Comparison of ENCODE assay signal across 1 mouse cellular context in the genomic region with DNA sequence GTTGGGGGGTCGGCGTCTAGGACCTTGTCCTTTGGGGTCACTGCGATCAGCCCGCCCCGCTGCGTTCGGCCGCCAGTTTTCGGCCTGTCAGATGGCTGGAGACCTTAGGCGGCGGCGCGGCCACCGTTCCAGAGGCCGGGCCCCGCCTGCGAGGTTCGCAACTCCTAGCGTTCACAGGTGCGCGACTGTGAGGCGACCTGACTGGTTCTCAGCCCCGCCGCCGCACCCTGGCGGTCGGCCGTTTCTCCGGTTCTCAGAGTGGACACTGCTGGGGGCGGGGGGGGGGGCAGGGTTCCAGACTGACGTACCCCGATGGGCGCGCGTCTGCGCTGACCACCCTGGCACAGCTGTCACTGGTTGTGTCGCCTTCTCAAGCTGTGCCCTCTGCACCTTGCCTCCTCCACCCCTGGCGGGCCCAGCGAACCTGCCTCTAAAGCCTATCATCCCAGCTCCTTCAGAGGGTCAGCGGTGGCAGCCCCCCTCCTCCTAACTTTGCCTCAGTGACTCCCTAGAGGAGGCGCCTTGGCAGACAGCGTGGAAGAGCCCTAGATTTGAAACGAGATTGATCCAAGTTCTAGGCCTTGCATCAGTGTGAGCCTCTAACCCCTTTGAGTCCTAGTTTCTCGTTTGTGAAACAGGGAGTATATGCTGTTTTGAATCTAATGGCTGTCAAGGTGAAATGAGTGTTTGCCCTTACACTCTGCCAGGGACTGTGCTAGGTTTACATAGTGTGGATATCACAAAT.
TF ChIP-seq lines count a peak whose summit lies in the region.

No protein-coding gene starts in this region.

TF ChIP-seq in CH12.LX, 34 proteins besides CTCF, POLR2A, EP300 and RAD21:
- TF ChIP-seq MAFK (IDR thresholded peaks at IDR 0.05; ENCODE audit: insufficient replicate concordance, low read length), result no peak
- TF ChIP-seq POLR2AphosphoS2 (IDR thresholded peaks at IDR 0.05; ENCODE audit: low read depth, low read length), result 0 out of 2 replicates have a peak, but pooled peaks have one; percentile 2
- peak; percentile 42; the same call in 1 of the 2 replicates for TF ChIP-seq UBTF (IDR thresholded peaks at IDR 0.05; ENCODE audit: low read depth, low read length)
- TF ChIP-seq MAZ (IDR thresholded peaks at IDR 0.05; ENCODE audit: low read depth, low read length), result peak; percentile 5; the same call in 1 of the 2 replicates
- no peak for TF ChIP-seq IRF4 (IDR thresholded peaks at IDR 0.05; ENCODE audit: low read depth, low read length)
